Mouse (Mus musculus) hindbrain, embryonic 11.5 days (tissue): ENCODE measurements at regions not wholly inside any gene's neighbourhood (a gene's known extent, or its start where the extent isn't known, plus 50 kb on each side); places are given as distances from the start of the nearest gene placed in this dataset.
A peak's percentile ranks its signal among the peaks of the same experiment; 100 is the strongest.

Experiments used
- ATAC-seq: fragments of 200-750 bp; cut with Nextera tagmentation; 2 replicates; pipeline ENCODE4 v1.8.0; 2017; ENCODE audit warnings: mild to moderate bottlenecking, moderate TSS enrichment, moderate library complexity; ENCODE audit not compliant: low FRiP score
- DNase-seq: peaks from one replicate; pipeline ENCODE4 v3.0.0-alpha.2; 2015; ENCODE audit warnings: low spot score
- H3K27ac ChIP-seq: fragments of 300-500 bp; sonication (generic); 2 replicates; pipeline ENCODE4 v1.5.1; 2014; ENCODE audit warnings: mild to moderate bottlenecking, low read depth, low read length
- H3K27me3 ChIP-seq: fragments of 300-500 bp; sonication (generic); 2 replicates; pipeline ENCODE4 v1.6.1; 2014; ENCODE audit warnings: mild to moderate bottlenecking, low read length, moderate library complexity, mixed read lengths; ENCODE audit not compliant: control insufficient read depth, insufficient read depth
- H3K36me3 ChIP-seq: fragments of 300-500 bp; sonication (generic); 2 replicates; pipeline ENCODE4 v1.6.1; 2014; ENCODE audit warnings: mild to moderate bottlenecking, low read length, moderate library complexity, mixed read lengths; ENCODE audit not compliant: control insufficient read depth, insufficient read depth
- H3K4me1 ChIP-seq: fragments of 300-500 bp; sonication (generic); replicated peaks from 2 replicates; pipeline ENCODE4 v1.6.1; 2014; ENCODE audit warnings: low read length, mixed read lengths; ENCODE audit not compliant: control insufficient read depth, insufficient read depth
- H3K4me2 ChIP-seq: fragments of 300-500 bp; sonication (generic); replicated peaks from 2 replicates; pipeline ENCODE4 v1.6.1; 2014; ENCODE audit warnings: mild to moderate bottlenecking, low read depth, low read length
- H3K4me3 ChIP-seq: fragments of 300-500 bp; sonication (generic); 2 replicates; pipeline ENCODE4 v1.5.1; 2014; ENCODE audit warnings: low read depth, low read length
- H3K9ac ChIP-seq: fragments of 300-500 bp; sonication (generic); 2 replicates; pipeline ENCODE4 v1.6.1; 2014; ENCODE audit warnings: low read depth, low read length
- H3K9me3 ChIP-seq: fragments of 300-500 bp; sonication (generic); 2 replicates; pipeline ENCODE4 v1.6.1; 2016; ENCODE audit warnings: low read length; ENCODE audit not compliant: control insufficient read depth
- WGBS: fragments of 180-500 bp; shearing (Covaris S2); extraction: QIAGEN DNeasy Blood & Tissue Kit; methylation state at CpG from one replicate; pipeline ENCODE4 v1.1.7; 2014; 5-methylcytosine and 5-hydroxymethylcytosine counted together

DNA sequence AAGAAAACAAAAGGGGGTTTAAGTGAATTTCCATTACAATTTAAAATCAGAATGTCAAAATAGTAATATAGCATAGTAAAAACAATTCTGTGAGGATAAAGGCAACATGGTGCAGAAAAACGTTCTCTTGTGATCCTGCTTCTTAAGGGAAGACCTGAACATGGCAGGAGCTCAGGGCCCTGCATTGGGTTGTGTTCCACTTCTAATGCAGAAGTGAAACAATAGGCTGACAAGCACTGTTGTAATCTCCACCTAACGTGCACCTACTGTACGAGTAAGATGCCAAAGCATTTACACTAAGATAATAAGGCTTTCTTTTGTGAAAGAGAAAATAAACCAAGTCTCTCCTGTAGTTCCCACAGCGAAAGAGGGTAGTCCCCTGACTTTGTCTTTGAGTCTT, 136.3 kb upstream of the Zc3h15 start:
- no peak for ATAC-seq
- 71% methylated on average over 4 of the region's 4 CpGs for WGBS
- H3K4me3 ChIP-seq: no peak overlapping the region
- DNase-seq: no peak
- H3K9ac ChIP-seq: no peak overlapping the region
- no peaks in the 10 kb centered on the region for H3K9me3 ChIP-seq
- H3K27ac ChIP-seq: no peak overlapping the region
- H3K27me3 ChIP-seq: no peaks in the 10 kb centered on the region
- no peaks in the 10 kb centered on the region for H3K36me3 ChIP-seq
- no peak overlapping the region for H3K4me2 ChIP-seq
- H3K4me1 ChIP-seq: no peaks in the 10 kb centered on the region

GRCm38 (mm10) chr2:83549454-83549853, 94.8 kb upstream of the Zc3h15 start:
- 0 out of 2 replicates have a peak, but pooled peaks have one; percentile 25 for ATAC-seq

DNA sequence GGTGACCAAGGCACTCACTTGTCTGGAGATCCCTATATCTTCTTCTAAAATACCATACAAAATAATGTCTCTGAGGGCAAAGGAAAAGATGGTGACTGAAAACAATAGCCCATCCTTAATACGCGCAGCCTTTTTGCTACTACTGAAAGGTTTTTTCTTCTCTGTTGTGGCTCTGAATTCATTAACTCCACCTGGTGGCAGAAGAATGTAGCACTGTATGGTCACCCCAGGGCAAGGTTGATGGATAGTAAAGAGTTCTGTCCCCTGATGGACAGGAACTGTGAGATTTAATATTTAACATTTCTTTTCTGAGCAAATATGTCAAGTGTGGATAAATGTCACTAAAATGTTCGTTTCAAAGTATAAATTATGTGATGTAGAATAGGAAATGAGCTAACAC, 91.9 kb upstream of the Zc3h15 start:
- no peak overlapping the region for H3K4me2 ChIP-seq
- WGBS: 69% methylated on average over 3 of the region's 3 CpGs
- DNase-seq: peak; percentile 6
- no peak overlapping the region for H3K4me3 ChIP-seq
- H3K27ac ChIP-seq: no peak overlapping the region
- H3K27me3 ChIP-seq: no peaks in the 10 kb centered on the region
- no peaks in the 10 kb centered on the region for H3K9me3 ChIP-seq
- no peaks in the 10 kb centered on the region for H3K4me1 ChIP-seq
- no peaks in the 10 kb centered on the region for H3K36me3 ChIP-seq
- ATAC-seq: no peak
- H3K9ac ChIP-seq: no peak overlapping the region

More at GRCm38 (mm10) chr2:83549454-83549853, 94.8 kb upstream of the Zc3h15 start:
- no peaks in the 10 kb centered on the region for H3K9me3 ChIP-seq
- no peak overlapping the region for H3K9ac ChIP-seq
- H3K4me3 ChIP-seq: no peak overlapping the region
- H3K27me3 ChIP-seq: no peaks in the 10 kb centered on the region
- H3K36me3 ChIP-seq: no peaks in the 10 kb centered on the region
- H3K4me1 ChIP-seq: no peaks in the 10 kb centered on the region
- no peak overlapping the region for H3K27ac ChIP-seq
- no peak for DNase-seq
- H3K4me2 ChIP-seq: no peak overlapping the region
